Mouse (Mus musculus) gastrocnemius, postnatal 10 days (tissue): ENCODE data around the gene Gm11569. TPM values are rescaled to one million over a fixed set of nuclear protein-coding genes. Genes with fewer than 3 reads are reported as not detected.
"Not testable (repeated sequence)": the region's sequence is repeated elsewhere in the genome, so short reads cannot be mapped to it uniquely, and the experiment has no call there.

ENCODE experiments used
- DNase-seq: peaks from one replicate; pipeline ENCODE4 v3.0.0; 2021; ENCODE audit warnings: mixed read lengths
- long read RNA-seq, 2 experiments: library from polyadenylated mRNA; stranded (forward); transcript quantifications; one replicate each; pipeline ENCODE4 v2.0.0; 2021
- total RNA-seq, 2 experiments: library from RNA; stranded (reverse); gene quantifications; 2 replicates each; pipeline ENCODE4 v1.2.3; 2021

The Gm11569 gene
- not detected for total RNA-seq
- long read RNA-seq, experiment 1, result 0 reads
- long read RNA-seq, experiment 2, result 0 reads

- not testable (repeated sequence) for DNase-seq
Observed at GRCm38 (mm10) chr11:99798832-99799231, at the start of gene Gm11569. Gm11569 (minus strand) TSS chr11:99798932.

- no peak for DNase-seq
Observed at GRCm38 (mm10) chr11:99846746-99847145, 48.0 kb upstream of the Gm11569 start.

- no peak for DNase-seq
Observed at GRCm38 (mm10) chr11:99842185-99842584, 43.5 kb upstream of the Gm11569 start.

DNA sequence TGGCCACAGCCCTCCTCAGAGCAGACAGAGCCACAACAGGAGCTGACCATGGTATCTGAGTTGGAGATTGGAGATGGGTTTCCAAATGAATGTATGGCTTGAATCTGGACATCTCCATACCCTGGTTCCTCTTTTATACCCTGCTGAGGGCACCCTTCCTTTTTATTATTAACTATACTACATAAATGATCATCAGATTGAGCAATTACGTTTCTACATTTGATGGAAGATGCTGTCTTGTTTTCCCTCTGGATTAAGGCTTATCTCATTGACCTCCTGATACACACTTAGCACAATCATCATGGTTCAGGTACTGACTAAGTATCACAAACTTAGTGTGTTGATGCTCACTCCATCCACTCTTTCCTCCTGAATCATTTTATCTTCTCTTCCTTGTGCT is 39.2 kb upstream of the Gm11569 start, which contains the start of gene 2300003K06Rik:
Gene 2300003K06Rik, minus strand, starts transcription at position 101 of the 400 bp plus-strand sequence.
- no peak for DNase-seq

DNA sequence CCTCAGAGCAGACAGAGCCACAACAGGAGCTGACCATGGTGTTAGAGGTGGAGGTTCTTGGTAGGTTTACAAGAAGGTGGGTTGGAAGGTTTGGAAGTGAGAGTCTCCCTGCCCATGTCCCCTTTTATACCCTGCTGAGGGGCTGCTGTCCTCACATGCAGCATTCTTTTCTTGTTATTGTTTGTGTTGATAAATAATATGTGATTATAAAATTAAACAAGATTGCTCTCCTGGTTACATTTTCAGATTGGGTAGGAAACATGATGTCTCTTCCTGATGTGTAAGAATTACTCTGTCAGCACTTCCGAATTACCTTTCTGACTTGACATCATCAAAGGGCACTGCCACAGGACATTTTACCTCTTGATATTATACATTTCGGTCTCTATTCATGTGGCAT is 16.8 kb upstream of the Gm11569 start, which contains the start of gene Gm11564:
Gene Gm11564, minus strand, starts transcription at position 101 of the 400 bp plus-strand sequence.
- DNase-seq, result not testable (repeated sequence)

- DNase-seq, result not testable (repeated sequence)
Observed at GRCm38 (mm10) chr11:99809792-99810191, 11.1 kb upstream of the Gm11569 start, which contains the start of gene Krtap4-13. Krtap4-13 (minus strand) TSS chr11:99809892.

- not testable (repeated sequence) for DNase-seq
Observed at GRCm38 (mm10) chr11:99804346-99804745, 5.6 kb upstream of the Gm11569 start, which contains the start of gene Gm11554. Gm11554 (minus strand) TSS chr11:99804446.

DNA sequence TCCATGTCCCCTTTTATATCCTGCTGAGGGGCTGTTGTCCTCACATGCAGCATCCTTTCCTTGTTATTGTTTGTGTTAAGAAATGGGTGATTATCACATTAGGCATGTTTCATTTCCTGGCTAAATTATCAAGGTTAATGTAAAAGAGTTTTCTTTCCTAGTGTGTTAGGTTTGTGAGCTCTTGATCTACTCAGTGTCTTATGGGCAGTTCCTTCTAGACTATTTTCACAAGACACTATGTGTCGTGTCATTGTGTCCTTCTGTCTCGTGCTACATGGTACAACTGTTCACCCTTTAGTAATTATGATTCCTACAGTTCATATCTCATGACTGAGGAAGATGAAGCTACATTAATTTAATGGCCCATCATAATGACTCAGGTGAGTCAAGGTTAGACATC is 5.4 kb downstream of the Gm11569 start, which contains the start of gene Gm11596:
Gene Gm11596, minus strand, starts transcription at position 101 of the 400 bp plus-strand sequence.
- DNase-seq, result no peak

GRCm38 (mm10) chr11:99784900-99785299 is 13.8 kb downstream of the Gm11569 start, which contains the start of gene Krtap4-9:
Krtap4-9 (plus strand) TSS chr11:99785200.
- DNase-seq, result not testable (repeated sequence)

- DNase-seq, result no peak
Observed at GRCm38 (mm10) chr11:99780604-99781003, 18.1 kb downstream of the Gm11569 start, which contains the start of gene Krtap4-8. Krtap4-8 (minus strand) TSS chr11:99780704.

DNA sequence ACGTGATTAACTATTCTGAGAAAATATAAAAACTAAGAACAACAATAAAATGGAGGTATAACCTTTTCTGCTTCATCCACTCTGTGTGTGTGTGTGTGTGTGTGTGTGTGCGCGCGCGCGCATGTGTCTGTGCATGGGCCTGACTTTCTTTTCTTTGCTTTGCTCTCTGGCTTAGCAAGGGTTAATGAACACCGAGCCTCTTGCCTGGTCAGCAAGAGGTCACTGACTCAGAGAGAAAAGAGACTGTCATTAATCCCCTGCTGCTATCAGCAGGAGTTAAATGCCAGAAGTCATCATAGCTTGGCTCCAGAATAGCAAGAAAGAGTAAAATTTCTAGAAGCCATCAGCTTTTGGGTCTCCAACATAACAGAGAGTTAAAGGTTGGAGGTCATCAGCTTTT is 20.3 kb downstream of the Gm11569 start:
- no peak for DNase-seq

GRCm38 (mm10) chr11:99772813-99773212 is 25.9 kb downstream of the Gm11569 start, which contains the start of gene Gm11595:
Gm11595 (minus strand) TSS chr11:99772913.
- DNase-seq, result not testable (repeated sequence)

DNA sequence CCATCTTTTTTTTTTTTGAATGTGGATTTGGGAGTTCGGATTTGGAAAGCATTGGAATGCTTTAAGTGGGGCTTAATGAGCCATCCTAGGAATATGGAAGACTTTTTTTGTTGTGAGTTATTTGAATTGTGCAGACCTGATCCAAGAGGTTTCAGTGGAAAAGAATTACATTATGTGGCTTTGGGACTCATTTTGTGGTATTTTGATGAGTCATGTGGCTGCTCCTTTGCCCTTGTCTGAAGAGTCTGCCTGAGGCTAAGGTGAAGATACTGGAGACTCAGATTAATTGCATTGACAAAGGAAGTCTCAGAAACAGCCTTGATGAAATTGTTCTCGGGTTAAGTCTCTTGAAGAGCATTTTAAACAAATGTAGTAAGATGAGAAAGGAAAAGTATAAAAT is 30.3 kb downstream of the Gm11569 start:
- no peak for DNase-seq

DNA sequence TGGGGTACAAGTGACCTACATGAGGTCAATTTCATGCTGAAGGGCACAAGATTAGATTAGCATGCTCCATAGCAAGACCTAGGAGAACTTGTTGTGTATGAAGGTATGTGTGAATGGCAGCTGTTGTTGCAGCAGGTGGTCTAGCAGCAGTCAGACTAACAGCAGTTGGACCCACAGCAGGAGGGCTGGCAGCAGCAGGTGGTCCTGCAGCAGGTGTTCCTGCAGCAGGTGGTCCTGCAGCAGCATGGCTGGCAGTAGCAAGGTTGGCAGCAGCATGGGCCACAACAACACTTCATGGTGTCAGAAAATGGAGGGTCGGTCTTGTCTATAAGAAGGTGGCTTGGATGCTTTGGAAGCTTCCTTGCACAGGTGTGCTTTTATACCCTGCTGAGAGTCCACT is 39.9 kb downstream of the Gm11569 start:
- DNase-seq, result no peak

Other genes starting within 250 kb of the Gm11569 start
- gene Krtap3-3, start 248.1 kb downstream of the Gm11569 start, total RNA-seq, result not detected
- gene Krtap3-2, start 242.1 kb downstream of the Gm11569 start, total RNA-seq, result not detected
- not detected for gene Gm11939, start 239.5 kb downstream of the Gm11569 start, total RNA-seq
- gene Krtap3-1, start 232.3 kb downstream of the Gm11569 start, total RNA-seq, result not detected
- gene Krtap1-5, start 217.9 kb downstream of the Gm11569 start, total RNA-seq, result not detected
- not detected for gene Krtap1-4, start 215.3 kb downstream of the Gm11569 start, total RNA-seq
- gene Krtap1-3, start 207.6 kb downstream of the Gm11569 start, total RNA-seq, result not detected
- gene Krtap9-3, start 200.8 kb downstream of the Gm11569 start, total RNA-seq, result not detected
- gene Gm11938, start 195.6 kb downstream of the Gm11569 start, total RNA-seq, result not detected
- not detected for gene Gm11937, start 188.7 kb downstream of the Gm11569 start, total RNA-seq
- gene Krtap2-4, start 184.1 kb downstream of the Gm11569 start, total RNA-seq, result not detected
- gene Gm11562, start 178.5 kb downstream of the Gm11569 start, total RNA-seq, result not detected
- gene Krtap4-1, start 170.7 kb downstream of the Gm11569 start, total RNA-seq, result not detected
- gene Krtap4-2, start 163.8 kb downstream of the Gm11569 start, total RNA-seq, result not detected
- not detected for gene Krtap4-7, start 154.8 kb downstream of the Gm11569 start, total RNA-seq
- not detected for gene Gm11555, start 148.7 kb downstream of the Gm11569 start, total RNA-seq
- gene Gm11563, start 140.0 kb downstream of the Gm11569 start, total RNA-seq, result not detected
- not detected for gene Krtap4-6, start 133.0 kb downstream of the Gm11569 start, total RNA-seq
- not detected for gene Gm14190, start 108.2 kb downstream of the Gm11569 start, total RNA-seq
- not detected for gene Gm14180, start 64.6 kb downstream of the Gm11569 start, total RNA-seq
- gene Gm11595, start 26.0 kb downstream of the Gm11569 start, total RNA-seq, result not detected
- gene Krtap4-8, start 18.2 kb downstream of the Gm11569 start, total RNA-seq, result not detected
- gene Krtap4-9, start 13.7 kb downstream of the Gm11569 start, total RNA-seq, result under 1 TPM in 1 of 2 experiments, not detected in 1; 0.23 TPM
- gene Gm11596, start 5.5 kb downstream of the Gm11569 start, total RNA-seq, result not detected
- gene Gm11554, start 5.5 kb upstream of the Gm11569 start, total RNA-seq, result not detected
- not detected for gene Krtap4-13, start 11.0 kb upstream of the Gm11569 start, total RNA-seq
- not detected for gene Gm11564, start 16.7 kb upstream of the Gm11569 start, total RNA-seq
- not detected for gene 2300003K06Rik, start 39.1 kb upstream of the Gm11569 start, total RNA-seq
- not detected for gene Krtap4-16, start 52.7 kb upstream of the Gm11569 start, total RNA-seq
- gene Gm11568, start 59.0 kb upstream of the Gm11569 start, total RNA-seq, result not detected
- gene Gm11559, start 65.5 kb upstream of the Gm11569 start, total RNA-seq, result not detected
- gene Krtap9-1, start 74.5 kb upstream of the Gm11569 start, total RNA-seq, result not detected
- gene Gm11567, start 80.3 kb upstream of the Gm11569 start, total RNA-seq, result not detected
- not detected for gene Krtap31-1, start 109.0 kb upstream of the Gm11569 start, total RNA-seq
- not detected for gene Gm11565, start 115.8 kb upstream of the Gm11569 start, total RNA-seq
- gene Krtap31-2, start 137.4 kb upstream of the Gm11569 start, total RNA-seq, result not detected
- not detected for gene Krtap9-5, start 149.5 kb upstream of the Gm11569 start, total RNA-seq
- not detected for gene Krtap29-1, start 180.1 kb upstream of the Gm11569 start, total RNA-seq
- not detected for gene Krtap16-1, start 187.7 kb upstream of the Gm11569 start, total RNA-seq
- gene Krtap17-1, start 195.1 kb upstream of the Gm11569 start, total RNA-seq, result not detected
- not detected for gene Krt33a, start 217.3 kb upstream of the Gm11569 start, total RNA-seq
- gene Krt33b, start 230.9 kb upstream of the Gm11569 start, total RNA-seq, result under 1 TPM; 0.38 to 0.45 TPM
- not detected for gene Krt34, start 242.6 kb upstream of the Gm11569 start, total RNA-seq